Comparison of ENCODE assay signal across 26 mouse cellular contexts in the genomic region with DNA sequence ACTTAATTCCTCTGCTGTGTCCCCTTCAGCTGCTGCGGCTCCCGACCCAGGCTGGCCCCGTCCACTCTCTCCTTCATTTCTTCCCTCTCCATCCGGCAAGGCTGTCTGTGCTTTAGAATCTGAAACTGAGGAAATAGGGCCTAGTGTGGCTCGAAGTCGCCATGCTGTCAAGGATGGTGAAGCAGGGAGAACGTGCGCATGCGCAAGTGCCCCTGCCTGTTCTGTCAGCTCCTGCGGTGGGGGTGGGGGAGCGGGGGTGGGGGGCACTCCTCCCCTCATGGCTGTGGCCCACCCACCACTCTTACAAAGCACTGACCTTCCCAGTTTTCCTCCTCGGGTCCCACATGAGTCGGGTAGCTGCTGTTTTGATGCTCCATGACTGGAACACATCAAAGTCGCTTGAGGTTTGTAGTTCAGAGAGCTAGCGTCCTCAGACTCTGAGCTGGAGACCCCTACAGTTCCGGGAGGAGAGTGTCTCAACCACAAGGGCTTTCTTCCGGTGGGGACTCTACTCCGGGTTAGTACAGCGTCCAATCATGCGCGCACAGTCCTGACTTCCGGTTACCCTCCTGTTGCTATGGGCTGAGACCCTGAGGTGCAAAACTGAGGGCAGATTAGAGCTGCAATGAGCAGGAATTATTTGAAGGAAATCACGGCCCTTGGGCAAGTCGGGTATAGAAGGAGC. TPM values are rescaled to one million over a fixed set of nuclear protein-coding genes. Genes with fewer than 3 reads are reported as not detected.
"Had no signal": no experiment of that assay in that cellular context is flagged by ENCODE, and none has a peak within 500 bp of the region (broad histone marks: within the 10 kb centered on the region; RNA-seq: fewer than 3 reads in every experiment).

No protein-coding gene starts in this region.

- H3K4me1 ChIP-seq: midbrain, embryonic 10.5 days; midbrain, embryonic 12.5 days; neural tube, embryonic 13.5 days; neural tube, embryonic 15.5 days; stomach, embryonic 15.5 days had no signal

- H3K36me3 ChIP-seq: midbrain, embryonic 10.5 days; midbrain, embryonic 12.5 days; neural tube, embryonic 13.5 days; neural tube, embryonic 15.5 days; stomach, embryonic 15.5 days had no signal

- H3K27me3 ChIP-seq: midbrain, embryonic 12.5 days; neural tube, embryonic 13.5 days; neural tube, embryonic 15.5 days; stomach, embryonic 15.5 days had no signal

- DNase-seq: lung, adult 18-20 months; lung, embryonic 14.5 days; lung, postnatal 10 days; lung, postnatal 36 days; midbrain, embryonic 14.5 days; right cerebral cortex, postnatal 14 days; thymus, adult 18-20 months; thymus, postnatal 14 days; thymus, postnatal 36 days had no signal

- H3K27ac ChIP-seq: liver, embryonic 14.5 days; macrophage; midbrain, embryonic 10.5 days; midbrain, embryonic 12.5 days; neural tube, embryonic 13.5 days; neural tube, embryonic 15.5 days; stomach, embryonic 15.5 days; stomach, postnatal 0 days had no signal

- H3K4me3 ChIP-seq: midbrain, embryonic 10.5 days; midbrain, embryonic 12.5 days; myocyte; neural tube, embryonic 13.5 days; neural tube, embryonic 15.5 days; stomach, embryonic 15.5 days had no signal

RNA-seq across cellular contexts. Expression of gene Rhox2h, which starts 10.1 kb away (rescaled TPM):
- total RNA-seq: megakaryocyte progenitor cell, adult 5-6 weeks; megakaryocyte-erythroid progenitor cell, adult 5-6 weeks had no signal
- polyA plus RNA-seq: liver, embryonic 14.5 days; liver, embryonic 16.5 days; lung, embryonic 14.5 days; lung, embryonic 16.5 days; macrophage; midbrain, embryonic 10.5 days; midbrain, embryonic 12.5 days; midbrain, embryonic 14.5 days; midbrain, embryonic 16.5 days; myocyte; neural tube, embryonic 11.5 days; neural tube, embryonic 13.5 days; neural tube, embryonic 15.5 days; spleen, adult 2 months; stomach, embryonic 15.5 days; stomach, postnatal 0 days; thymus, postnatal 0 days had no signal

RNA-seq across cellular contexts. Expression of gene Rhox3h, which starts 14.6 kb away (rescaled TPM):
- total RNA-seq: megakaryocyte progenitor cell, adult 5-6 weeks; megakaryocyte-erythroid progenitor cell, adult 5-6 weeks had no signal
- polyA plus RNA-seq: liver, embryonic 14.5 days; liver, embryonic 16.5 days; lung, embryonic 14.5 days; lung, embryonic 16.5 days; macrophage; midbrain, embryonic 10.5 days; midbrain, embryonic 12.5 days; midbrain, embryonic 14.5 days; midbrain, embryonic 16.5 days; myocyte; neural tube, embryonic 11.5 days; neural tube, embryonic 13.5 days; neural tube, embryonic 15.5 days; spleen, adult 2 months; stomach, embryonic 15.5 days; stomach, postnatal 0 days; thymus, postnatal 0 days had no signal

RNA-seq across cellular contexts. Expression of gene Rhox4g, which starts 32.0 kb away (rescaled TPM):
- total RNA-seq: megakaryocyte progenitor cell, adult 5-6 weeks; megakaryocyte-erythroid progenitor cell, adult 5-6 weeks had no signal
- polyA plus RNA-seq: liver, embryonic 14.5 days; liver, embryonic 16.5 days; lung, embryonic 14.5 days; lung, embryonic 16.5 days; macrophage; midbrain, embryonic 10.5 days; midbrain, embryonic 12.5 days; midbrain, embryonic 14.5 days; midbrain, embryonic 16.5 days; myocyte; neural tube, embryonic 11.5 days; neural tube, embryonic 13.5 days; neural tube, embryonic 15.5 days; spleen, adult 2 months; stomach, embryonic 15.5 days; stomach, postnatal 0 days; thymus, postnatal 0 days had no signal

RNA-seq across cellular contexts. Expression of gene Rhox2g, which starts 39.9 kb away (rescaled TPM):
- total RNA-seq: megakaryocyte progenitor cell, adult 5-6 weeks; megakaryocyte-erythroid progenitor cell, adult 5-6 weeks had no signal
- polyA plus RNA-seq: liver, embryonic 14.5 days; liver, embryonic 16.5 days; lung, embryonic 14.5 days; lung, embryonic 16.5 days; macrophage; midbrain, embryonic 10.5 days; midbrain, embryonic 12.5 days; midbrain, embryonic 14.5 days; midbrain, embryonic 16.5 days; myocyte; neural tube, embryonic 11.5 days; neural tube, embryonic 13.5 days; neural tube, embryonic 15.5 days; spleen, adult 2 months; stomach, embryonic 15.5 days; stomach, postnatal 0 days; thymus, postnatal 0 days had no signal

RNA-seq across cellular contexts. Expression of gene Rhox3g, which starts 54.8 kb away (rescaled TPM):
- total RNA-seq: megakaryocyte progenitor cell, adult 5-6 weeks; megakaryocyte-erythroid progenitor cell, adult 5-6 weeks had no signal
- polyA plus RNA-seq: liver, embryonic 14.5 days; liver, embryonic 16.5 days; lung, embryonic 14.5 days; lung, embryonic 16.5 days; macrophage; midbrain, embryonic 10.5 days; midbrain, embryonic 12.5 days; midbrain, embryonic 14.5 days; midbrain, embryonic 16.5 days; myocyte; neural tube, embryonic 11.5 days; neural tube, embryonic 13.5 days; neural tube, embryonic 15.5 days; spleen, adult 2 months; stomach, embryonic 15.5 days; stomach, postnatal 0 days; thymus, postnatal 0 days had no signal
